Mouse (Mus musculus): ENCODE data around the gene Slc5a9. TPM values are rescaled to one million over a fixed set of nuclear protein-coding genes. Genes with fewer than 3 reads are reported as not detected.

Gene Slc5a9
- polyA plus RNA-seq (2014; fragmentation: Illumina TruSeq; extraction: RNeasy Lipid Tissue Mini Kit (QIAGEN cat#74804); ENCODE audit: low read depth, low replicate concordance), result 1.1 TPM

DNA sequence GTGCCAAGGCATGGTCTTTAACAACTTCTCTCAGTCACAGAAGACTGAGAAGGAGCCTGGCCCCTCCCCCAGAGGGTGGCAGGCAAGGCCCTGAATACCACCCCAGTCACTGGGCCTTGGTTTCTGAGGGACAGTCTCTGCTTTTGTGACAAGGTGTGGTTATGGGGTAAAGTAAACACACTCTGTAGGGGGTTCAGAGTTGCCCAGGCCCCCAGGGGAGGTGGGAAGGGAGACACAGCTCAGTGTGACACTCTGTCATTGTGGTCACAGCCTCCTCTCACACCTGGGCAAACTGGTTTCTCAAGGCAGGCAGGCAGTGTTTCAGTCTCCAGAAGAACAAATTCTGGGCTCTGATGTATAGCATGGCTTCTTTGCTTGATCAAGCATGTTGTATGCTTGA, at the start of gene Slc5a9:
Gene Slc5a9, minus strand, starts transcription at position 144 of the 400 bp plus-strand sequence.

DNA sequence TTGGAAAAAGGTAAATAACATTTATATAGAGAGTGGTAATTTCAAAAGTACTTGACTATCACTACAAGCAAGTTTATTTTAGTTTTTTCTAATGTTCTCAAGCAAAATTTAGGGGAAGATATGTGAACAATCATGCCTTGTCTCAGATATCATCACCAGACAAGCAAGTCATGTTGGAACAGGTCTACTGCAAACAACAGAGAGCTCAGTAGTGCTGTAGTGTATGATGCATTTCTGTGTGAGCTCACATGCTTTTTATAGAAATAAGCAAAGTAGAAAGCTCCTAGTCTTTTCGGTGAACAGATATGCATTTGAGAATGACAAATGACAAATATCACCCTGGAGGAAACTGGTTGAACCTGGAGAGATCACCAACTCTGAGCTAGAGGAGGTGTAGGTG, 16.4 kb upstream of the Slc5a9 start, which contains the start of gene Skint8:
Gene Skint8, plus strand, starts transcription at position 301 of the 400 bp plus-strand sequence.

Other genes with a start within 250 kb of the Slc5a9 start
- 33.5 TPM for gene Spata6, start 182.9 kb downstream of the Slc5a9 start, polyA plus RNA-seq (2014; fragmentation: Illumina TruSeq; extraction: RNeasy Lipid Tissue Mini Kit (QIAGEN cat#74804); ENCODE audit: low read depth, low replicate concordance)
- gene Skint8, start 16.5 kb upstream of the Slc5a9 start, polyA plus RNA-seq (2014; fragmentation: Illumina TruSeq; extraction: RNeasy Lipid Tissue Mini Kit (QIAGEN cat#74804); ENCODE audit: low read depth, low replicate concordance), result not detected
- gene Skint7, start 70.0 kb upstream of the Slc5a9 start, polyA plus RNA-seq (2014; fragmentation: Illumina TruSeq; extraction: RNeasy Lipid Tissue Mini Kit (QIAGEN cat#74804); ENCODE audit: low read depth, low replicate concordance), result not detected
- not detected for gene Skint1, start 103.4 kb upstream of the Slc5a9 start, polyA plus RNA-seq (2014; fragmentation: Illumina TruSeq; extraction: RNeasy Lipid Tissue Mini Kit (QIAGEN cat#74804); ENCODE audit: low read depth, low replicate concordance)
- gene Skint4, start 169.1 kb upstream of the Slc5a9 start, polyA plus RNA-seq (2014; fragmentation: Illumina TruSeq; extraction: RNeasy Lipid Tissue Mini Kit (QIAGEN cat#74804); ENCODE audit: low read depth, low replicate concordance), result not detected

Data from adipose tissue, adult 10 weeks (tissue).